In the genomic region with DNA sequence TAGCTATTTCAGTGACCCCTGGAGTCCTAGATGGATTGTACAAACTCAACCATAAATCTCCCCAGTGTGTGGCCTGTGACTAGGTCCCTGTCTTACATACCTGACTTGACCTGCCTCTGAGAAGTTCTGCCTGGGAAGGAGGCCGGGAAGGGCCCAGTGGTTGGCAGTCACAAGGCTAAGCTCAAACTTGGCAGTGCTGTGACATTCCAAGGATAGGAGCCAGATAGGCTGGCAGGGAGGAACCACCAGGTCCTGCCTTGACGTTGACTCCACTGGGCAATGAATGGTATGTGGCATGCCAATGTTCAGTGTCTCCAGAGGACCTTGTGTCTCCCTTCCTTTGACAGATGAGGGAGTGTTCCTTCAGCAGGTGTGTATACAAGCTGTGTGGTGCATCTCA, we compare ENCODE assay signal across 18 mouse cellular contexts.
DNase-seq lines count a peak whose midpoint lies in the region; ATAC-seq lines count a peak whose summit lies in the region.
"Had no signal": no experiment of that assay in that cellular context is flagged by ENCODE, and none has a peak within 500 bp of the region (broad histone marks: within the 10 kb centered on the region; RNA-seq: fewer than 3 reads in every experiment).

No protein-coding gene starts in this region.

- no peak overlapping the region for H3K4me3 ChIP-seq in heart, embryonic 11.5 days (ENCODE audit: low read depth, low read length)
- H3K4me3 ChIP-seq: embryonic facial prominence, embryonic 12.5 days; hindbrain, embryonic 12.5 days; limb, embryonic 13.5 days; liver, embryonic 15.5 days; neural tube, embryonic 15.5 days had no signal

- no peak for ATAC-seq in heart, embryonic 11.5 days (replicated peaks; ENCODE audit: insufficient number of reproducible peaks, low FRiP score, low TSS enrichment)
- ATAC-seq: forebrain, postnatal 0 days had no signal

- no peak overlapping the region for H3K4me2 ChIP-seq in heart, embryonic 11.5 days
- H3K4me2 ChIP-seq: embryonic facial prominence, embryonic 12.5 days; hindbrain, embryonic 12.5 days; limb, embryonic 13.5 days; liver, embryonic 15.5 days; neural tube, embryonic 15.5 days had no signal

- peaks cover 25% of the 10 kb centered on the region for H3K27me3 ChIP-seq in heart, embryonic 11.5 days (ENCODE audit: control insufficient read depth, insufficient read depth, low read length)

- intact Hi-C loops in heart, postnatal 14 days (cut with DNase I): no loop called here
- intact Hi-C loops in gastrocnemius, postnatal 14 days (cut with DNase I; ENCODE audit: low total_unique reads): loop anchor here (10.0 kb wide), 1 partner anchor 181 kb away; no protein-coding TSS in a partner anchor

- WGBS in heart, embryonic 11.5 days (ENCODE audit: insufficient replicate concordance): 66% methylated on average over 2 of the region's 2 CpGs

- H3K4me1 ChIP-seq in heart, embryonic 11.5 days (ENCODE audit: control insufficient read depth, insufficient read depth, low read length): no peaks in the 10 kb centered on the region
- H3K4me1 ChIP-seq: liver, embryonic 15.5 days had no signal

- no peaks in the 10 kb centered on the region for H3K36me3 ChIP-seq in heart, embryonic 11.5 days (ENCODE audit: control insufficient read depth, insufficient read depth, low read length)
- H3K36me3 ChIP-seq: embryonic facial prominence, embryonic 12.5 days; hindbrain, embryonic 12.5 days; limb, embryonic 13.5 days; liver, embryonic 15.5 days; neural tube, embryonic 15.5 days had no signal

- no peak overlapping the region for H3K9ac ChIP-seq in heart, embryonic 11.5 days (ENCODE audit: low read depth, low read length)
- H3K9ac ChIP-seq: embryonic facial prominence, embryonic 12.5 days; forebrain, postnatal 0 days; hindbrain, embryonic 12.5 days; limb, embryonic 13.5 days; liver, embryonic 15.5 days; neural tube, embryonic 15.5 days had no signal

- no peaks in the 10 kb centered on the region for H3K9me3 ChIP-seq in heart, embryonic 11.5 days (replicated peaks; ENCODE audit: control insufficient read depth, low read length)
- H3K9me3 ChIP-seq: embryonic facial prominence, embryonic 12.5 days; hindbrain, embryonic 12.5 days; limb, embryonic 13.5 days; liver, embryonic 15.5 days; neural tube, embryonic 15.5 days had no signal

- DNase-seq in adrenal gland, adult 8-10 months: peak; percentile 12
- no peak for DNase-seq in adrenal gland, postnatal 4 days (ENCODE audit: low spot score in 2 of 2)
- DNase-seq in heart, postnatal 14 days: peak; percentile 19 to 40
- DNase-seq in cerebellum, adult 18-20 months: peak; percentile 73 to 82
- peak; percentile 41 for DNase-seq in gastrocnemius, postnatal 14 days
- DNase-seq in frontal cortex, postnatal 36 days (ENCODE audit: low spot score in 2 of 2): no peak
- no peak for DNase-seq in lung, adult 18-20 months
- DNase-seq: forebrain, postnatal 0 days; kidney, postnatal 10 days; lung, postnatal 14 days; retina, postnatal 1 day; thymus, postnatal 25 days had no signal

- no peak overlapping the region for H3K27ac ChIP-seq in heart, embryonic 11.5 days (ENCODE audit: low read depth, low read length)
- H3K27ac ChIP-seq: embryonic facial prominence, embryonic 12.5 days; hindbrain, embryonic 12.5 days; limb, embryonic 13.5 days; liver, embryonic 15.5 days; neural tube, embryonic 15.5 days had no signal

Comparison
In these comparisons a context has a peak if more than half of its experiments do, and no peak if none do; other contexts are left out.
1. DNase-seq: peak in adrenal gland, adult 8-10 months (single experiment), heart, postnatal 14 days (2 of 2), cerebellum, adult 18-20 months (2 of 2) and gastrocnemius, postnatal 14 days (single experiment); none in adrenal gland, postnatal 4 days (0 of 2), frontal cortex, postnatal 36 days (0 of 2) and lung, adult 18-20 months (0 of 2).